25 mouse cellular contexts compared by ENCODE assay signal in the genomic region with DNA sequence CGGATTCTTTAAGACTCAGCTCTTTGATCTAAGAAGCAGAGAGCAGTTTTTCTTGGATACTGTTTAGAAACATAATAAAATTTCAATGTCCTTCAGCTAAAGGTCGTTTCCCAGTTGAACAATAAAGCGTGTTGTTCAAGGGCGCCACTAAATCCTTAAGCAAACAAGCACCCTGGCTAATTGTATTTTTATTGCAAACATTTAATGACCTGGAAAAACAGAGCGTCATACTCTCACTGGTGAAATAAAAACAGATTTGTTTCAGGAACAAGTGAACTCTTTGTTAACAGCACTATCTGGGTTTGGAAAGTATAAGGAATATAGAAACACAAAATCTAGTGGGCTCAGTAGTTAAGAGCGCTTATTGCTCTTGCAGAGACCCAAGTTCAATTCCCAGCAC. TPM values are rescaled to one million over a fixed set of nuclear protein-coding genes. Genes with fewer than 3 reads are reported as not detected.
DNase-seq lines count a peak whose midpoint lies in the region; ATAC-seq and TF ChIP-seq lines count a peak whose summit lies in the region.
"Had no signal": no experiment of that assay in that cellular context is flagged by ENCODE, and none has a peak within 500 bp of the region (broad histone marks: within the 10 kb centered on the region; RNA-seq: fewer than 3 reads in every experiment).

No protein-coding gene starts in this region.

- no peak for TF ChIP-seq CTCF in hindbrain, postnatal 0 days (IDR thresholded peaks at IDR 0.05; ENCODE audit: low read depth)

- ATAC-seq in hindbrain, postnatal 0 days = no peak
- ATAC-seq in hindbrain, embryonic 12.5 days (ENCODE audit: low FRiP score) = no peak
- ATAC-seq in neural tube, embryonic 13.5 days (ENCODE audit: low read depth) = no peak
- peak; percentile 52 for ATAC-seq in limb, embryonic 13.5 days (ENCODE audit: low FRiP score, low read depth)
- ATAC-seq: liver, postnatal 0 days had no signal

- WGBS in hindbrain, postnatal 0 days = 61% methylated on average over 6 of the region's 6 CpGs
- WGBS in hindbrain, embryonic 12.5 days = 71% methylated on average over 6 of the region's 6 CpGs
- WGBS in neural tube, embryonic 13.5 days = 44% methylated on average over 6 of the region's 6 CpGs
- 18% methylated on average over 6 of the region's 6 CpGs for WGBS in limb, embryonic 13.5 days

- no peak overlapping the region for H3K4me2 ChIP-seq in hindbrain, postnatal 0 days (ENCODE audit: low read depth, low read length)
- H3K4me2 ChIP-seq in hindbrain, embryonic 12.5 days (replicated peaks) = no peak overlapping the region
- no peak overlapping the region for H3K4me2 ChIP-seq in neural tube, embryonic 13.5 days
- no peak overlapping the region; the same call in 1 of the 2 replicates for H3K4me2 ChIP-seq in limb, embryonic 13.5 days (replicated peaks)
- H3K4me2 ChIP-seq: embryonic facial prominence, embryonic 15.5 days had no signal

- H3K27ac ChIP-seq in hindbrain, postnatal 0 days = peak overlapping the region; percentile 7
- no peak overlapping the region for H3K27ac ChIP-seq in hindbrain, embryonic 12.5 days
- peak overlapping the region; percentile 57; the same call in 1 of the 2 replicates for H3K27ac ChIP-seq in neural tube, embryonic 13.5 days (replicated peaks)
- peak overlapping the region; percentile 72 for H3K27ac ChIP-seq in limb, embryonic 13.5 days
- H3K27ac ChIP-seq: embryonic facial prominence, embryonic 15.5 days; heart, embryonic 10.5 days; midbrain, embryonic 10.5 days had no signal

- no peaks in the 10 kb centered on the region for H3K4me1 ChIP-seq in hindbrain, postnatal 0 days (ENCODE audit: insufficient read depth, low read length)
- H3K4me1 ChIP-seq in hindbrain, embryonic 12.5 days = no peaks in the 10 kb centered on the region
- peaks cover 16% of the 10 kb centered on the region; the same call in 1 of the 2 replicates for H3K4me1 ChIP-seq in neural tube, embryonic 13.5 days (replicated peaks)
- peaks cover 48% of the 10 kb centered on the region for H3K4me1 ChIP-seq in limb, embryonic 13.5 days
- H3K4me1 ChIP-seq: embryonic facial prominence, embryonic 15.5 days had no signal

- no peaks in the 10 kb centered on the region for H3K27me3 ChIP-seq in hindbrain, postnatal 0 days (ENCODE audit: insufficient read depth, low read length)
- no peaks in the 10 kb centered on the region for H3K27me3 ChIP-seq in hindbrain, embryonic 12.5 days
- H3K27me3 ChIP-seq in neural tube, embryonic 13.5 days = no peaks in the 10 kb centered on the region
- no peaks in the 10 kb centered on the region for H3K27me3 ChIP-seq in limb, embryonic 13.5 days
- H3K27me3 ChIP-seq: embryonic facial prominence, embryonic 15.5 days had no signal

- no peak overlapping the region for H3K9ac ChIP-seq in hindbrain, postnatal 0 days (replicated peaks; ENCODE audit: low read length)
- no peak overlapping the region for H3K9ac ChIP-seq in hindbrain, embryonic 12.5 days
- no peak overlapping the region for H3K9ac ChIP-seq in neural tube, embryonic 13.5 days
- H3K9ac ChIP-seq in limb, embryonic 13.5 days = no peak overlapping the region
- H3K9ac ChIP-seq: embryonic facial prominence, embryonic 15.5 days; liver, postnatal 0 days had no signal

- no peak overlapping the region for H3K4me3 ChIP-seq in hindbrain, postnatal 0 days (ENCODE audit: low read length)
- no peak overlapping the region for H3K4me3 ChIP-seq in hindbrain, embryonic 12.5 days
- H3K4me3 ChIP-seq in neural tube, embryonic 13.5 days = no peak overlapping the region
- H3K4me3 ChIP-seq in limb, embryonic 13.5 days = no peak overlapping the region
- H3K4me3 ChIP-seq: embryonic facial prominence, embryonic 15.5 days; heart, embryonic 10.5 days; midbrain, embryonic 10.5 days had no signal

- H3K36me3 ChIP-seq in hindbrain, postnatal 0 days (ENCODE audit: insufficient read depth, low read length) = no peaks in the 10 kb centered on the region
- H3K36me3 ChIP-seq in hindbrain, embryonic 12.5 days = no peaks in the 10 kb centered on the region
- H3K36me3 ChIP-seq in neural tube, embryonic 13.5 days = no peaks in the 10 kb centered on the region
- no peaks in the 10 kb centered on the region for H3K36me3 ChIP-seq in limb, embryonic 13.5 days
- H3K36me3 ChIP-seq: embryonic facial prominence, embryonic 15.5 days; heart, embryonic 10.5 days; midbrain, embryonic 10.5 days had no signal

- DNase-seq in hindbrain, postnatal 0 days (ENCODE audit: low spot score) = no peak
- DNase-seq in neural tube, embryonic 10.5 days (ENCODE audit: extremely low spot score, low spot score) = no peak
- DNase-seq in right cerebral cortex, adult 18-20 months = no peak
- no peak for DNase-seq in layer of hippocampus, adult 9-11 months
- DNase-seq: adrenal gland, postnatal 10 days; B cell, adult 2 months; cerebellum, adult 11 months; cerebellum, postnatal 36 days; gastrocnemius, postnatal 25 days; heart, postnatal 10 days; liver; liver, postnatal 0 days; lung, postnatal 14 days; retina, postnatal 1 day; thymus, adult 2 months had no signal

- no peaks in the 10 kb centered on the region for H3K9me3 ChIP-seq in hindbrain, postnatal 0 days (ENCODE audit: low read length)
- H3K9me3 ChIP-seq in hindbrain, embryonic 12.5 days (replicated peaks) = no peaks in the 10 kb centered on the region
- no peaks in the 10 kb centered on the region for H3K9me3 ChIP-seq in neural tube, embryonic 13.5 days
- no peaks in the 10 kb centered on the region for H3K9me3 ChIP-seq in limb, embryonic 13.5 days
- H3K9me3 ChIP-seq: embryonic facial prominence, embryonic 15.5 days; heart, embryonic 10.5 days; midbrain, embryonic 10.5 days had no signal

RNA-seq across cellular contexts. Expression of gene Asgr1, which starts 16.2 kb away (rescaled TPM):
- total RNA-seq in hindbrain, postnatal 0 days (2014; rRNA removed) = 2.3 and 2.8 TPM in 2 replicates
- 3.7 TPM in 2 replicates for polyA plus RNA-seq in hindbrain, postnatal 0 days (2015; fragmentation: Nextera tagmentation; extraction: Ambion mirVana)
- polyA plus RNA-seq in hindbrain, embryonic 12.5 days (2016; fragmentation: Nextera tagmentation; extraction: Ambion mirVana) = 0.56 and 0.89 TPM in 2 replicates
- 1.4 and 2.6 TPM in 2 replicates for polyA plus RNA-seq in neural tube, embryonic 13.5 days (2015; fragmentation: Nextera tagmentation; extraction: Ambion mirVana)
- 1.4 and 2.4 TPM in 2 replicates for polyA plus RNA-seq in limb, embryonic 13.5 days (2015; fragmentation: Nextera tagmentation; extraction: Ambion mirVana)
- total RNA-seq: gastrocnemius, postnatal 25 days had no signal
- polyA plus RNA-seq: thymus, adult 2 months had no signal

RNA-seq across cellular contexts. Expression of gene Asgr2, which starts 22.4 kb away (rescaled TPM):
- not detected in 2 replicates for total RNA-seq in hindbrain, postnatal 0 days (2014; rRNA removed)
- polyA plus RNA-seq in hindbrain, postnatal 0 days (2015; fragmentation: Nextera tagmentation; extraction: Ambion mirVana) = not detected in 2 replicates
- polyA plus RNA-seq in hindbrain, embryonic 12.5 days (2016; fragmentation: Nextera tagmentation; extraction: Ambion mirVana) = not detected in 2 replicates
- polyA plus RNA-seq in neural tube, embryonic 13.5 days (2015; fragmentation: Nextera tagmentation; extraction: Ambion mirVana) = 0.39 TPM in 1 of 2 replicates, not detected in the other
- polyA plus RNA-seq in limb, embryonic 13.5 days (2015; fragmentation: Nextera tagmentation; extraction: Ambion mirVana) = not detected in 2 replicates
- total RNA-seq: gastrocnemius, postnatal 25 days; heart, postnatal 10 days; layer of hippocampus, adult 18-20 months; left cerebral cortex, adult 18-20 months had no signal
- polyA plus RNA-seq: brain, embryonic 14.5 days; forebrain, embryonic 11.5 days; midbrain, embryonic 10.5 days had no signal

RNA-seq across cellular contexts. Expression of gene Dlg4, which starts 53.3 kb away (rescaled TPM):
- total RNA-seq in hindbrain, postnatal 0 days (2014; rRNA removed) = 209 and 225 TPM in 2 replicates
- polyA plus RNA-seq in hindbrain, postnatal 0 days (2015; fragmentation: Nextera tagmentation; extraction: Ambion mirVana) = 18.8 and 22.4 TPM in 2 replicates
- 23.0 and 28.5 TPM in 2 replicates for polyA plus RNA-seq in hindbrain, embryonic 12.5 days (2016; fragmentation: Nextera tagmentation; extraction: Ambion mirVana)
- polyA plus RNA-seq in neural tube, embryonic 13.5 days (2015; fragmentation: Nextera tagmentation; extraction: Ambion mirVana) = 23.1 and 23.5 TPM in 2 replicates
- polyA plus RNA-seq in limb, embryonic 13.5 days (2015; fragmentation: Nextera tagmentation; extraction: Ambion mirVana) = 14.2 and 14.8 TPM in 2 replicates

RNA-seq across cellular contexts. Expression of gene Acadvl, which starts 54.8 kb away (rescaled TPM):
- total RNA-seq in hindbrain, postnatal 0 days (2014; rRNA removed) = 44.4 and 47.2 TPM in 2 replicates
- polyA plus RNA-seq in hindbrain, postnatal 0 days (2015; fragmentation: Nextera tagmentation; extraction: Ambion mirVana) = 65.2 and 75.2 TPM in 2 replicates
- polyA plus RNA-seq in hindbrain, embryonic 12.5 days (2016; fragmentation: Nextera tagmentation; extraction: Ambion mirVana) = 59.8 and 61.9 TPM in 2 replicates
- 58.2 and 60.9 TPM in 2 replicates for polyA plus RNA-seq in neural tube, embryonic 13.5 days (2015; fragmentation: Nextera tagmentation; extraction: Ambion mirVana)
- 76.0 and 81.1 TPM in 2 replicates for polyA plus RNA-seq in limb, embryonic 13.5 days (2015; fragmentation: Nextera tagmentation; extraction: Ambion mirVana)
